Mouse (Mus musculus) E14TG2a.4 (cell line): ENCODE results near the gene Trp73.

Experiments used
- CTCF ChIP-seq: conservative IDR thresholded peaks from 2 replicates; pipeline ENCODE4 v1.5.1; 2014; ENCODE audit warnings: low read length
- NANOG ChIP-seq: IDR thresholded peaks from 2 replicates; pipeline ENCODE4 v1.6.1; 2014; ENCODE audit warnings: borderline replicate concordance, low read length, mixed read lengths
- POU5F1 ChIP-seq: IDR thresholded peaks from 2 replicates; pipeline ENCODE4 v1.6.1; 2014; ENCODE audit warnings: low read length, borderline replicate concordance

- no peak for TF ChIP-seq CTCF
- TF ChIP-seq POU5F1, result no peak
- no peak for TF ChIP-seq NANOG
These were observed 20.8 kb upstream of the Trp73 start, which contains the start of gene Tprgl for GRCm38 (mm10) chr4:154160538-154161390.
